Comparison of ENCODE assay signal across 20 mouse cellular contexts in genomic region chr2:14589541-14589940, GRCm38 (mm10). TPM values are rescaled to one million over a fixed set of nuclear protein-coding genes. Genes with fewer than 3 reads are reported as not detected.
A peak's percentile ranks its signal among the peaks of the same experiment; 100 is the strongest.
DNase-seq lines count a peak whose midpoint lies in the region; ATAC-seq and TF ChIP-seq lines count a peak whose summit lies in the region.
"Had no signal": no experiment of that assay in that cellular context is flagged by ENCODE, and none has a peak within 500 bp of the region (broad histone marks: within the 10 kb centered on the region; RNA-seq: fewer than 3 reads in every experiment).

No protein-coding gene starts in this region.

- no peaks in the 10 kb centered on the region for H3K9me3 ChIP-seq in stomach, postnatal 0 days (ENCODE audit: control insufficient read depth, low read length)
- H3K9me3 ChIP-seq: embryonic facial prominence, embryonic 13.5 days; forebrain, embryonic 12.5 days; heart, embryonic 13.5 days; hindbrain, embryonic 12.5 days had no signal

- no peak overlapping the region for H3K27ac ChIP-seq in liver, adult 2 months (replicated peaks; ENCODE audit: insufficient read depth, low read depth, low read length)
- no peak overlapping the region for H3K27ac ChIP-seq in stomach, postnatal 0 days (replicated peaks)
- H3K27ac ChIP-seq: embryonic facial prominence, embryonic 13.5 days; forebrain, embryonic 12.5 days; heart, embryonic 13.5 days; hindbrain, embryonic 12.5 days had no signal

- no peaks in the 10 kb centered on the region for H3K36me3 ChIP-seq in liver, adult 2 months (ENCODE audit: control insufficient read depth, insufficient read depth, low read length)
- no peaks in the 10 kb centered on the region for H3K36me3 ChIP-seq in stomach, postnatal 0 days (ENCODE audit: control insufficient read depth, insufficient read depth, low read length)
- H3K36me3 ChIP-seq: embryonic facial prominence, embryonic 13.5 days; forebrain, embryonic 12.5 days; heart, embryonic 13.5 days; hindbrain, embryonic 12.5 days had no signal

- H3K79me2 ChIP-seq in liver, adult 2 months (ENCODE audit: control insufficient read depth, insufficient read depth, low read length) = no peaks in the 10 kb centered on the region

- H3K4me2 ChIP-seq in stomach, postnatal 0 days (replicated peaks; ENCODE audit: low read depth) = no peak overlapping the region
- H3K4me2 ChIP-seq: embryonic facial prominence, embryonic 13.5 days; forebrain, embryonic 12.5 days; heart, embryonic 13.5 days; hindbrain, embryonic 12.5 days had no signal

- H3K9ac ChIP-seq in liver, adult 2 months (ENCODE audit: low read depth, low read length) = no peak overlapping the region
- no peak overlapping the region for H3K9ac ChIP-seq in stomach, postnatal 0 days (ENCODE audit: low read length)
- H3K9ac ChIP-seq: embryonic facial prominence, embryonic 13.5 days; forebrain, embryonic 12.5 days; heart, embryonic 13.5 days; hindbrain, embryonic 12.5 days had no signal

- no peaks in the 10 kb centered on the region for H3K27me3 ChIP-seq in liver, adult 2 months (ENCODE audit: control insufficient read depth, insufficient read depth, low read length)
- no peaks in the 10 kb centered on the region for H3K27me3 ChIP-seq in stomach, postnatal 0 days (ENCODE audit: control insufficient read depth, insufficient read depth, low read length)
- H3K27me3 ChIP-seq: CH12.LX; embryonic facial prominence, embryonic 13.5 days; forebrain, embryonic 12.5 days; heart, embryonic 13.5 days; hindbrain, embryonic 12.5 days had no signal

- no peaks in the 10 kb centered on the region for H3K4me1 ChIP-seq in liver, adult 2 months (ENCODE audit: control insufficient read depth, insufficient read depth, low read length)
- no peaks in the 10 kb centered on the region for H3K4me1 ChIP-seq in stomach, postnatal 0 days (replicated peaks; ENCODE audit: control insufficient read depth, insufficient read depth)
- H3K4me1 ChIP-seq: embryonic facial prominence, embryonic 13.5 days; forebrain, embryonic 12.5 days; heart, embryonic 13.5 days; hindbrain, embryonic 12.5 days had no signal

- ATAC-seq in granulocyte monocyte progenitor cell, adult 5-6 weeks (replicated peaks; ENCODE audit: poor library complexity, severe bottlenecking) = peak; percentile 96
- ATAC-seq in stomach, postnatal 0 days (ENCODE audit: low FRiP score, low TSS enrichment) = 0 out of 2 replicates have a peak, but pooled peaks have one; percentile 18
- ATAC-seq: forebrain, embryonic 16.5 days; hindbrain, embryonic 16.5 days had no signal

- 21% methylated on average over 4 of the region's 4 CpGs for WGBS in liver, adult 2 months
- 64% methylated on average over 4 of the region's 4 CpGs for WGBS in stomach, postnatal 0 days

- TF ChIP-seq CTCF in liver, adult 2 months (IDR thresholded peaks at IDR 0.05; ENCODE audit: low read depth, low read length) = no peak
- TF ChIP-seq CTCF in stomach, postnatal 0 days (IDR thresholded peaks at IDR 0.05; ENCODE audit: low read depth) = no peak

- DNase-seq in liver, adult 2 months (ENCODE audit: extremely low read depth, low read depth, low spot score) = peak; percentile 26
- no peak for DNase-seq in liver
- DNase-seq in NIH3T3 (ENCODE audit: low read depth) = peak; percentile 9
- DNase-seq in stomach, postnatal 0 days (ENCODE audit: low spot score) = no peak
- no peak for DNase-seq in adrenal gland, adult 2 months
- DNase-seq in layer of hippocampus, adult 11-12 months (ENCODE audit: low spot score) = no peak
- DNase-seq: adrenal gland, postnatal 10 days; cerebellum, adult 11 months; cerebellum, adult 8-10 months; cerebellum, postnatal 14 days; gastrocnemius, postnatal 10 days; heart, postnatal 4 days had no signal

- no peak for TF ChIP-seq POLR2A in liver, adult 2 months (IDR thresholded peaks at IDR 0.05; ENCODE audit: extremely low read depth, insufficient read depth, low read length)

- TF ChIP-seq EP300 in stomach, postnatal 0 days (optimal IDR thresholded peaks at IDR 0.05) = no peak

- no peak overlapping the region for H3K4me3 ChIP-seq in liver, adult 2 months (ENCODE audit: insufficient read depth, low read depth, low read length)
- no peak overlapping the region for H3K4me3 ChIP-seq in stomach, postnatal 0 days (ENCODE audit: low read depth, low read length)
- H3K4me3 ChIP-seq: embryonic facial prominence, embryonic 13.5 days; forebrain, embryonic 12.5 days; heart, embryonic 13.5 days; hindbrain, embryonic 12.5 days had no signal

RNA-seq across cellular contexts. Expression of gene Cacnb2, which starts 13.3 kb away (rescaled TPM):
- total RNA-seq in liver, adult 2 months (2014; rRNA removed) = 0.46 and 1.1 TPM in 2 replicates
- 0.06 and 0.12 TPM in 2 replicates for polyA plus RNA-seq in liver, adult 2 months (2012; rRNA removed)
- total RNA-seq in granulocyte monocyte progenitor cell, adult 5-6 weeks (2014; fragmentation: Nextera tagmentation) = 6.0 and 7.4 TPM in 2 replicates
- total RNA-seq in granulocyte monocyte progenitor cell, adult 5-6 weeks (2017) = 2.8 and 5.6 TPM in 2 replicates
- 1.5 and 1.9 TPM in 2 replicates for polyA plus RNA-seq in stomach, postnatal 0 days (2015; fragmentation: Nextera tagmentation; extraction: Ambion mirVana)
- total RNA-seq in adrenal gland, adult 2 months (2021) = 10 to 100 TPM; 29.5 to 42.5 TPM
- 11.2 and 16.2 TPM in 2 replicates for polyA plus RNA-seq in adrenal gland, adult 2 months (2012; rRNA removed)

Comparison
In these comparisons a context has a peak if more than half of its experiments do, and no peak if none do; other contexts are left out.
1. DNase-seq: peak in liver, adult 2 months (single experiment) and NIH3T3 (single experiment); none in liver (single experiment), stomach, postnatal 0 days (single experiment), adrenal gland, adult 2 months (single experiment) and layer of hippocampus, adult 11-12 months (single experiment).